9 mouse cellular contexts compared by ENCODE assay signal in the genomic region with DNA sequence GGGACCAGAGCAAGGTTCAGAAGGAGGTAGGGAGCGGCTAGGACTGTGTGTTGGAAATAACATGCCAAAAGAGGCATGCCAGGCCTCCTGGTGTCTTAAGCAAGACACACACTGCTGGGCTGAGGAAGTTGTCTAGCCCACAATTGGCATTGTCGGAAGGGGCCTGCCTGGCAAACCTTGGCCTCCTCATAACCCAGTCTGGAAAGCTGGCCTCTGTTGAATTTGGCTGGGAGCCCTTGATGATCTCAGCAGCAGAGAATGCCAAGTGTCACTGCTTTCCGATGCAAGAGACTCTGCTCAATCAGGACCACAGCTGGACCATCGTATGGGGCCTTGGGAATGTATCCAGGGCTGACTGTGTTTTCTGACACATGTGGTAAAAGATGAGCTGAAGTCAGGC. TPM values are rescaled to one million over a fixed set of nuclear protein-coding genes. Genes with fewer than 3 reads are reported as not detected.
DNase-seq lines count a peak whose midpoint lies in the region; ATAC-seq and TF ChIP-seq lines count a peak whose summit lies in the region.
"Had no signal": no experiment of that assay in that cellular context is flagged by ENCODE, and none has a peak within 500 bp of the region (broad histone marks: within the 10 kb centered on the region; RNA-seq: fewer than 3 reads in every experiment).

No protein-coding gene starts in this region.

- H3K27me3 ChIP-seq in midbrain, embryonic 13.5 days: no peaks in the 10 kb centered on the region
- H3K27me3 ChIP-seq in midbrain, embryonic 11.5 days (ENCODE audit: control insufficient read depth, insufficient read depth, low read length): no peaks in the 10 kb centered on the region
- H3K27me3 ChIP-seq in cerebellum, adult 2 months (ENCODE audit: control insufficient read depth, insufficient read depth, low read length): no peaks in the 10 kb centered on the region
- no peaks in the 10 kb centered on the region for H3K27me3 ChIP-seq in kidney, embryonic 15.5 days
- H3K27me3 ChIP-seq in thymus, adult 2 months (ENCODE audit: control insufficient read depth, insufficient read depth, low read length): no peaks in the 10 kb centered on the region
- H3K27me3 ChIP-seq: neural tube, embryonic 12.5 days had no signal

- no peak overlapping the region for H3K27ac ChIP-seq in midbrain, embryonic 13.5 days
- no peak overlapping the region for H3K27ac ChIP-seq in midbrain, embryonic 11.5 days (ENCODE audit: low read depth, low read length)
- H3K27ac ChIP-seq in cerebellum, adult 2 months (ENCODE audit: insufficient read depth, low read length): no peak overlapping the region
- H3K27ac ChIP-seq in kidney, embryonic 15.5 days: no peak overlapping the region
- no peak overlapping the region for H3K27ac ChIP-seq in thymus, adult 2 months (ENCODE audit: control insufficient read depth, insufficient read depth, low read length)
- H3K27ac ChIP-seq: neural tube, embryonic 12.5 days had no signal

- H3K9ac ChIP-seq in midbrain, embryonic 13.5 days (replicated peaks): no peak overlapping the region
- H3K9ac ChIP-seq in midbrain, embryonic 11.5 days (ENCODE audit: low read length): no peak overlapping the region
- H3K9ac ChIP-seq in kidney, embryonic 15.5 days: no peak overlapping the region
- H3K9ac ChIP-seq: neural tube, embryonic 12.5 days had no signal

- H3K36me3 ChIP-seq in midbrain, embryonic 13.5 days: no peaks in the 10 kb centered on the region
- H3K36me3 ChIP-seq in midbrain, embryonic 11.5 days (ENCODE audit: control insufficient read depth, insufficient read depth, low read length): no peaks in the 10 kb centered on the region
- H3K36me3 ChIP-seq in kidney, embryonic 15.5 days: no peaks in the 10 kb centered on the region
- H3K36me3 ChIP-seq in thymus, adult 2 months (ENCODE audit: control insufficient read depth, insufficient read depth, low read length): no peaks in the 10 kb centered on the region
- H3K36me3 ChIP-seq: neural tube, embryonic 12.5 days had no signal

- peak; percentile 50 for ATAC-seq in midbrain, embryonic 13.5 days
- no peak for ATAC-seq in midbrain, embryonic 11.5 days (ENCODE audit: low FRiP score)
- 0 out of 2 replicates have a peak, but pooled peaks have one; percentile 29 for ATAC-seq in kidney, embryonic 15.5 days (replicated peaks; ENCODE audit: low FRiP score)

- 61% methylated on average over 4 of the region's 4 CpGs for WGBS in midbrain, embryonic 13.5 days
- 87% methylated on average over 4 of the region's 4 CpGs for WGBS in midbrain, embryonic 11.5 days
- 8% methylated on average over 4 of the region's 4 CpGs for WGBS in cerebellum, adult 2 months
- 54% methylated on average over 4 of the region's 4 CpGs for WGBS in kidney, embryonic 15.5 days
- WGBS in thymus, adult 2 months: 93% methylated on average over 4 of the region's 4 CpGs

- H3K4me1 ChIP-seq in midbrain, embryonic 13.5 days (replicated peaks): no peaks in the 10 kb centered on the region
- no peaks in the 10 kb centered on the region for H3K4me1 ChIP-seq in midbrain, embryonic 11.5 days (ENCODE audit: control insufficient read depth, insufficient read depth, low read length)
- H3K4me1 ChIP-seq in cerebellum, adult 2 months (ENCODE audit: control insufficient read depth, insufficient read depth, low read length): no peaks in the 10 kb centered on the region
- H3K4me1 ChIP-seq in kidney, embryonic 15.5 days: 0 out of 2 replicates have a peak, but pooled peaks cover 3% of the 10 kb centered on the region
- no peaks in the 10 kb centered on the region for H3K4me1 ChIP-seq in thymus, adult 2 months (replicated peaks; ENCODE audit: control insufficient read depth, insufficient read depth, low read length)
- H3K4me1 ChIP-seq: neural tube, embryonic 12.5 days had no signal

- no peaks in the 10 kb centered on the region for H3K9me3 ChIP-seq in midbrain, embryonic 13.5 days
- no peaks in the 10 kb centered on the region for H3K9me3 ChIP-seq in midbrain, embryonic 11.5 days (ENCODE audit: control insufficient read depth, low read length)
- no peaks in the 10 kb centered on the region for H3K9me3 ChIP-seq in kidney, embryonic 15.5 days (replicated peaks)
- H3K9me3 ChIP-seq: neural tube, embryonic 12.5 days had no signal

- H3K4me3 ChIP-seq in midbrain, embryonic 13.5 days (replicated peaks): no peak overlapping the region
- no peak overlapping the region for H3K4me3 ChIP-seq in midbrain, embryonic 11.5 days (ENCODE audit: low read depth, low read length)
- H3K4me3 ChIP-seq in cerebellum, adult 2 months (replicated peaks; ENCODE audit: insufficient read depth, low read depth, low read length): no peak overlapping the region
- H3K4me3 ChIP-seq in kidney, embryonic 15.5 days (replicated peaks): no peak overlapping the region
- no peak overlapping the region for H3K4me3 ChIP-seq in thymus, adult 2 months (ENCODE audit: control insufficient read depth, insufficient read depth, low read length)
- H3K4me3 ChIP-seq: neural tube, embryonic 12.5 days had no signal

- DNase-seq in midbrain, embryonic 11.5 days (ENCODE audit: low spot score, missing footprints): no peak
- DNase-seq in cerebellum, adult 2 months: peak; percentile 25 to 37
- DNase-seq in heart, adult 9 months (ENCODE audit: low spot score in 2 of 2): peak; percentile 61 to 77
- DNase-seq in lung, postnatal 25 days (ENCODE audit: low spot score): peak; percentile 78
- DNase-seq in c-Kit-positive CD71-positive TER-119-positive erythroid progenitor cells, embryonic 14.5 days (ENCODE audit: low spot score): no peak
- DNase-seq in thymus, adult 2 months: no peak

- H3K4me2 ChIP-seq in midbrain, embryonic 13.5 days (replicated peaks): no peak overlapping the region
- H3K4me2 ChIP-seq in midbrain, embryonic 11.5 days: no peak overlapping the region
- no peak overlapping the region for H3K4me2 ChIP-seq in kidney, embryonic 15.5 days
- H3K4me2 ChIP-seq: neural tube, embryonic 12.5 days had no signal

- TF ChIP-seq POLR2A in cerebellum, adult 2 months (IDR thresholded peaks at IDR 0.05; ENCODE audit: borderline replicate concordance, insufficient read depth, low read length): no peak
- no peak for TF ChIP-seq POLR2A in thymus, adult 2 months (IDR thresholded peaks at IDR 0.05; ENCODE audit: control insufficient read depth, extremely low read depth, insufficient read depth, low read length, poor library complexity)

- no peak for TF ChIP-seq CTCF in cerebellum, adult 2 months (IDR thresholded peaks at IDR 0.05; ENCODE audit: borderline replicate concordance, insufficient read depth, low read depth, low read length)
- TF ChIP-seq CTCF in thymus, adult 2 months (IDR thresholded peaks at IDR 0.05; ENCODE audit: borderline replicate concordance, control insufficient read depth, extremely low read depth, insufficient read depth, low read length, poor library complexity): no peak

RNA-seq across cellular contexts. Expression of a gene that starts 27.9 kb away (rescaled TPM):
- polyA plus RNA-seq in midbrain, embryonic 13.5 days (2015; fragmentation: Nextera tagmentation; extraction: Ambion mirVana): 12.3 and 17.5 TPM in 2 replicates
- polyA plus RNA-seq in midbrain, embryonic 11.5 days (2014; fragmentation: Nextera tagmentation; extraction: Ambion mirVana): 3.0 and 3.8 TPM in 2 replicates
- polyA plus RNA-seq in cerebellum, adult 2 months (2012; rRNA removed): 2.9 and 3.8 TPM in 2 replicates
- polyA plus RNA-seq in kidney, embryonic 15.5 days (2015; fragmentation: Nextera tagmentation; extraction: Ambion mirVana): 23.3 and 23.9 TPM in 2 replicates
- 1.9 and 2.4 TPM in 2 replicates for polyA plus RNA-seq in thymus, adult 2 months (2012; rRNA removed)

Comparison
In these comparisons a context has a peak if more than half of its experiments do, and no peak if none do; other contexts are left out.
1. DNase-seq: peak in cerebellum, adult 2 months (2 of 2), heart, adult 9 months (2 of 2) and lung, postnatal 25 days (single experiment); none in midbrain, embryonic 11.5 days (single experiment), c-Kit-positive CD71-positive TER-119-positive erythroid progenitor cells, embryonic 14.5 days (single experiment) and thymus, adult 2 months (single experiment).